Mouse (Mus musculus): Measurements from ENCODE around the gene Il27.

- TF ChIP-seq CTCF (IDR thresholded peaks at IDR 0.05; ENCODE audit: control insufficient read depth, insufficient read depth, insufficient replicate concordance, low read depth, low read length) (no peak), POLR2A (IDR thresholded peaks at IDR 0.05; ENCODE audit: control insufficient read depth, low read depth, low read length) (no peak)
Observed at GRCm38 (mm10) chr7:126585717-126586116, 9.0 kb downstream of the Il27 start, which contains the start of gene Cln3.
